Mouse (Mus musculus) urinary bladder, postnatal 10 days (tissue): ENCODE measurements around the gene Cubn.
A peak's percentile ranks its signal among the peaks of the same experiment; 100 is the strongest.

Source experiments
- DNase-seq: peaks from one replicate; pipeline ENCODE4 v3.0.0; 2022; ENCODE audit warnings: low spot score

Gene Cubn

GRCm38 (mm10) chr2:13352112-13352728 lies 139.4 kb downstream of the Cubn start:
- no peak for DNase-seq

GRCm38 (mm10) chr2:13342325-13342926 lies 149.2 kb downstream of the Cubn start:
- no peak for DNase-seq

GRCm38 (mm10) chr2:13335446-13335845 lies 156.2 kb downstream of the Cubn start:
- DNase-seq: no peak

DNA sequence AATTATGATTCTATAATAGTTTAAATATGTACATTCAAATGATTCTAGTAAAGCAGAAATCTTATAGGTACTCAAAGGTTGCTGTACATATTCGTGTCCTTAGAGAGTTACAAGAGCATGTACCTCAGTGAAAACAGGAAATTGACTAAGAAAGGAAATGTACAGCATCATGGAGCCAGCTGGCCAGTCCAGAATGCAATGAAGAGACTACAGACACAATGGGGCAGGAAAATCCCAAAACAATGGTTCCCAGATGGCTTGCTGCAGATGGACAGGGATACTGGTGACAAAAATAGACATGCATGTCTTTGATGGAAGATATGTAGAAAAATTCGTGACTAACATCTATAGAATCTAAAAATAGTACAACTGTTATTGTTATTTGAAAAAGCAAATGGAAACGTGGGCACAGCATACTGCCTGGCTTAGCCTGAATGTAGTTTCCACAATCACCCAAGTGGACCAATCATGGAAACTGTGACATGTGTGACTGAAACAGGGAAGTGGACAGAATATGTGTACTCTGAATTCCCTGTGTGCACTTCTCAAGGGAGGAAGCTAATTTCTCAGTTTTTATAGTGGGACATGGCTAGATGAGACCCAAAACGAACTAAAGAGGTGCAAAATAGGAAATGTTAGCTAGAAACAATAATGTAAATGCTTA lies 161.7 kb downstream of the Cubn start:
- no peak for DNase-seq

- DNase-seq: no peak
Measured at GRCm38 (mm10) chr2:13303376-13303775, 188.2 kb downstream of the Cubn start.

GRCm38 (mm10) chr2:13299031-13299430 lies 192.6 kb downstream of the Cubn start:
- no peak for DNase-seq

DNA sequence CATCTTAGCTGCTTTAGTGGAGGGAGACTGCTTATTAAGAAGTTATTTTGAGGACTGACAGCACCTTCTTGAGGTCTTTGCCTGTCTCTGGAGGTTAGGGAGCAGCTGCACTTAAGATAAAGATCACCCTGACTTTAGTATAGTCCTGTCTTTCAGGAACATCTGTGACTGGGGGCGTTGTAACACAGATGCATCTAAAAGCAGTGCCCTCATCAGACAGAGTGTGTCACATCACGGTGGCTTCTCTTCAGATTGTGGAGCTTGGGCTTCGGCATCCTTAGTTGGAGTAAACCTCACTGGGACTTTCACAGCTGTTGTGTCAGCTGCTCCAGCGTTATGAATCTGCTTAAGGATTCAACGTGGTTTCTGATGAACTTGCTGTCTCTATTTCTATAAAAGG lies 193.9 kb downstream of the Cubn start:
- DNase-seq: no peak

DNA sequence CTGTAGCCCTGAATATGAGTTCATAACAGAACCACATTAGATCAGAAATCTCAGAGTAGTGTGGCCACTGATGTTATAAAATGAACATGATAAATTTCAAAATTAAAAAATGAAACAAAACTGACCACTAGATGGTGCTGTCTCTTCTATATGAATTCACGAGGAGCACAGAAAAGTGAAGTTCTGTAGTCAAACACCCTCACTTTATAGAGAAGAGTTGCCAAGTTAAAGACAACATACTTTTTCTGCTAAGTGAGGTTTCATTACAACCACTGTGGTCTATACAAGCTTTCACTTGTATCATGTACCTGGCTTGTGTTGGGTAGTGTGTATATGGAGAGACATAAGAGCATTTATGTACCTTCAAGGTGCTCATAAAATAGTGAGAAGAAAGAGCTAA lies 201.0 kb downstream of the Cubn start:
- no peak for DNase-seq

DNA sequence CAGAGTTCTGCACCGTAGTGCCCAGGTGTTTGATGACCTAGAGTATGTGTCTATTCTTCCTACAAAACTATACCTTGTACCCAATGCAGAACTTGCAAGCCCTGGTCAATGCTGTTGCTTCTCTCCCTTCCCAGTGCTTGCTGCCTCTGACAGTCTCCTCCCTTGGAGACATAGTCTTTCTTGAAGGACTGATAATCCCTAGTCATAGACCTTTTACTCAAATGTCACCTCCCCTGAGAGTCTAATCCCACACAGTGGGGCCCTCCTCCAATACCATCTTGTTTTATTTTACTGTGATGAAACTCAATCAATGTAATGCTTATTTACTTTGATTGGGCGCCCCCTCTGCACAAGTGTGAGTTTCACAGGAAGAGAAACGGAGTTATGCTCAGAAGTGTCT lies 201.5 kb downstream of the Cubn start:
- no peak for DNase-seq

DNA sequence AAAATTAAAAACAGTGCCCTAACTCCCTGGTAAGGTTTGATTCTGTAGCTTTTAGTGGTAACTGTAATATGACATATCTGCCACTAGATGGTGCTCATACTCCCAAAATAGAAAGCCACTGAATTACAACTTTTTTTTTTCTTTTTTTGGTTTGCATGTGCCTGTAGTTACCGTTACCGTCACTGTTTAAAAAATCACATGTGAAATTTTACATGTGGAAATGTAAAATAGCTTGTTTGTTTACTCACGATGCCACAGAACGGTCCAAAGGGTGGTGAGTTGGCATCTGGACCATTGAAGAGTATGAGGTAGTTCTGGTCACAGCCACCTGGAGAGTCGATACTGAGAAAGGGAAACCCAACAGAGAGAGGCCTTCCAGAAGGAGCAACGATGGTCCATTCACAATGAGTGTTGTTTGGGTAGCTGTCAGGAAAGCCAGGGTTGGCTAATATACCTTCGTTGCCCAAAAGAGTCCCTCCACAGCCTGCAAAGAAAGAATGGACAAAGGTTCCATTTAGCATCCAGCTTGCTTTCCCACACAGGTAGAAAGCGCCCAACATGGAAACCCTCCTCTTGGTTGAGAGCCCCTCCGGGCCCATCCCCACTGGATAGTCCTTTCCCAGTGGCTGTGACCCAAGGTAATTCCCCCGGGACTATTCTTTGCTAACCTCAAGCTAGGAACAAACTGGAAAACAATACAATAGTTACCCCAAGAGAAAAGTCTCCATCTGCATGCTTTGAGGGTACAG lies 213.3 kb downstream of the Cubn start:
- DNase-seq: no peak

GRCm38 (mm10) chr2:13275874-13276273 lies 215.7 kb downstream of the Cubn start:
- no peak for DNase-seq

GRCm38 (mm10) chr2:13271165-13271957 lies 220.3 kb downstream of the Cubn start, which contains the start of gene Rsu1:
Gene Rsu1, minus strand, starts transcription at chr2:13271415.
- peak; percentile 78 for DNase-seq

- no peak for DNase-seq
Measured at GRCm38 (mm10) chr2:13270736-13271135, 220.9 kb downstream of the Cubn start.

DNA sequence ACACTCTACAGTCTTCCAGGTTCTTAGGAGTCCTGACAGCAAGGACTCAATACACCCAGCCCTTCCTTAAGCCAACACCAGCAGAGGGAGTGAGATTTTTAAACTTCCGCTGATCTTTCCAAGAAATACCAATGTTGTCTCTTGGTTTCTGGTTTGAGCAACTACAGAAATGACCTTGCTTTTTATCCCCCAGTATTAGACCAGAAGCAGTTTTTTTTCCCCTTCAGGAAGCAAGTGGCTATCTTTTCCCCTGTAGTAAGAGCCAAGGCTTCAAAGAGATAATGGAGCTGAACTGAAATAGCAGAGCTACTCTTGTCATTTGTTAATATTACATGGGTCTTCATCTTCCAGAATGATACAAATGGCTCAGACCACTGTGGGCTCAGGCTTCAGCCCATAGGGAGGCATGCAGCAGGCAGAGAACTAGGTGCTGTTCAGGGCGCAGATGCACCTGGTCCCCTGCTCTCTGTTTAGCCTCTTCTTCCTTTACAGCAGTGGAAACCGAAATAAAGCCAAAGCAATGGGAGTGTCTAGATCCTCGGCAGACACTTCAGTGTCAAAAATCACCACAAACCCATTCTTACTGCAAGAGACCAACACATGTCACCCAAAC lies 222.8 kb downstream of the Cubn start:
- no peak for DNase-seq

DNA sequence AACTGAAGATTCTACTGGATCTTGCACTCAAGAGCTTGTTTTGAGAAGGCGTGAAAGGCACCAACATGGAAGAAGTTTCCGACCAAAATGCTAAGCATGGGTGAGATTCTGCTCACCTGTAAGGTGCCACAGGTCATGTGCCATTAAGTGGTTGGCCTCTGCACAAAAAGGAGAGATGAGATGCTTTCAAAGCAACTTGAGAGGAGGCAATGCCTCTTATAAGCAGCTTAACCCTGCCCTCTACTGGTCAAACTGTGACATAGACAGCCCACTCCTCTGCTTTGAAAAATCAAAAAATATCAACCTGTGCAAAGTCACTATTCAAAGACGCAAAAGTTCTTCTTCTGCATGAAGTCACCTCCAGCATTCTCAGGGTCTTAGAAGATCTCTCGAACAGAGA lies 226.7 kb downstream of the Cubn start:
- DNase-seq: no peak

DNA sequence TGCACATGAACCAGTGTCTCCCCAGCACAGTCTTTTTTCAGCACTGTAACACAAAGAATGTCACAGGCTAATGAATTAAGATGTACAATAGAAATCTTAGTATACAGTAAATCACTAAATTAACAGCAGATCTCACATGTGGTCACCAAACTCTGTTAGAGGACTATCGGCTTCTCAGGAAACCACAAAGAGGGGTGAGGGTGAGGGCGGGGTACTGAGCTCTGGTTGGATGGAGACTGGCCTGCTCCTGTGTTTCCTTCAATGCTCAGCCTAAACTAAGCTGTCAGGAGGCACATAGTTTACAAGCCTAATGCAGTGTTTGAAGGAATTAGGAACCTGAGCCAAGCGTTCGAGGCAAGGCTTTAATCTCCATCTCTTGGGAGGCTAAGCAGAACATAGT lies 228.5 kb downstream of the Cubn start:
- no peak for DNase-seq

GRCm38 (mm10) chr2:13258606-13259005 lies 233.0 kb downstream of the Cubn start:
- no peak for DNase-seq

GRCm38 (mm10) chr2:13240711-13241110 lies 250.9 kb downstream of the Cubn start:
- no peak for DNase-seq

- DNase-seq: no peak
Measured at GRCm38 (mm10) chr2:13237140-13237901, 254.3 kb downstream of the Cubn start.

- no peak for DNase-seq
Measured at GRCm38 (mm10) chr2:13235696-13236095, 255.9 kb downstream of the Cubn start.

GRCm38 (mm10) chr2:13234796-13235195 lies 256.8 kb downstream of the Cubn start:
- DNase-seq: no peak
